Mouse (Mus musculus): ENCODE results near the gene Rbmxl1.

DNA sequence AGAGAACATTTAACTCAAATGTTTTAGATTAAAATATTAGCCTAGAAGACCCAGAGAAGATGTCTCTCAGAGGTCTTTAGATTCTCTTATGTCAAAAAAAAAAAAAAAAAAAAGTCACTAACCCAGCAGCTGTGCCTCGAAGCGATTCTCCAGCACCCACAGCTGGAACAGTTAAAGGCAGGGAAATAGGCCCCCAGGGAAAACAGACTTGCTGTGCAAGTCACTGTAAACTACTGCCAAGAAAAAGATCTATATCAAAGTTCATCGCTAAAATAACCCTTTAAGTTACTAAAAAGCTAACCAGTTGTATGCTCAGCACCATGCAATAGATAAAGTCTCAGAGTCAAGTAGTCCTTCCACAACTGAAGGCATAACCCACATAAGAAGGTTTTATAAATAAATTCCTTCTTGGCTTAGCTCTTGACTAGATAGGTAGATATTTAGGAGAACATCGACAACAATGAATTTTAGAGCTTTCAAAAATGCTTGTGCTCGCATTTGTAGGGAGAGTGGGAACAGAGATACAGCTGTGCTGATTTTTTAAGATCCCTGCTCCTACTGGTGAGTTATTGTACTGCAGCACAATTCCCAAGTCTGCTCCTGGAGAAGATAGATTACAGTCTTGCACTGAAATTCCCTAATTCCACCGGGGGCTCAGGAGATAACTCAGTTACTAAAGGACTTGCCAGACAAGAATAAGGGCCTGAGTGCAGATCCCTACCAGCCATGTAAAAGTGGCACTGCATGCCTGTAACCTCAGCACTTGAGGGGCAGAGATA lies 31.5 kb downstream of the Rbmxl1 start:
- no peak for TF ChIP-seq CTCF (IDR thresholded peaks at IDR 0.05; ENCODE audit: control insufficient read depth, insufficient read depth, insufficient read length)
- no peak for TF ChIP-seq MYOG (IDR thresholded peaks at IDR 0.05; ENCODE audit: control insufficient read depth, extremely low read depth, insufficient read length)
- TF ChIP-seq MYOD1 (IDR thresholded peaks at IDR 0.05; ENCODE audit: control insufficient read depth, insufficient read length, low read depth) = no peak
- TF ChIP-seq MAX (IDR thresholded peaks at IDR 0.05) = no peak
- TF ChIP-seq CEBPB (IDR thresholded peaks at IDR 0.05; ENCODE audit: low read depth) = no peak
- no peak for TF ChIP-seq USF1 (IDR thresholded peaks at IDR 0.05; ENCODE audit: low read depth)
